Mouse (Mus musculus) lung, embryonic 14.5 days (tissue): ENCODE measurements around the gene Slc5a5. TPM values are rescaled to one million over a fixed set of nuclear protein-coding genes. Genes with fewer than 3 reads are reported as not detected.
A peak's percentile ranks its signal among the peaks of the same experiment; 100 is the strongest.

Experiments used
- ATAC-seq: fragments of 200-750 bp; cut with Nextera tagmentation; 2 replicates; pipeline ENCODE4 v1.8.0; 2017; ENCODE audit warnings: mild to moderate bottlenecking, moderate TSS enrichment, moderate library complexity; ENCODE audit not compliant: insufficient read depth
- DNase-seq: peaks from one replicate; pipeline ENCODE4 v3.0.0-alpha.2; 2015
- H3K27ac ChIP-seq: fragments of 300-500 bp; sonication (generic); 2 replicates; pipeline ENCODE4 v1.5.1; 2014; ENCODE audit warnings: low read depth, mild to moderate bottlenecking, moderate library complexity
- H3K27me3 ChIP-seq: fragments of 300-500 bp; sonication (generic); 2 replicates; pipeline ENCODE4 v1.6.1; 2014; ENCODE audit warnings: low read length, control low read depth; ENCODE audit not compliant: insufficient read depth
- H3K36me3 ChIP-seq: fragments of 300-500 bp; sonication (generic); 2 replicates; pipeline ENCODE4 v1.6.1; 2014; ENCODE audit warnings: control low read depth; ENCODE audit not compliant: insufficient read depth
- H3K4me1 ChIP-seq: fragments of 300-500 bp; sonication (generic); 2 replicates; pipeline ENCODE4 v1.6.1; 2014; ENCODE audit warnings: antibody characterized with exemption, control low read depth; ENCODE audit not compliant: insufficient read depth
- H3K4me2 ChIP-seq: fragments of 300-500 bp; sonication (generic); 2 replicates; pipeline ENCODE4 v1.6.1; 2014; ENCODE audit warnings: mild to moderate bottlenecking
- H3K4me3 ChIP-seq: fragments of 300-500 bp; sonication (generic); 2 replicates; pipeline ENCODE4 v1.5.1; 2014; ENCODE audit warnings: low read depth, low read length
- H3K9ac ChIP-seq: fragments of 300-500 bp; sonication (generic); 2 replicates; pipeline ENCODE4 v1.6.1; 2014
- H3K9me3 ChIP-seq: fragments of 300-500 bp; sonication (generic); 2 replicates; pipeline ENCODE4 v1.6.1; 2016; ENCODE audit warnings: low read depth, low read length, control low read depth
- CTCF ChIP-seq: IDR thresholded peaks from 2 replicates; pipeline ENCODE4 v1.5.1; 2016; ENCODE audit warnings: antibody characterized with exemption, low read depth
- WGBS: fragments of 180-500 bp; shearing (Covaris S2); extraction: QIAGEN DNeasy Blood & Tissue Kit; methylation state at CpG from one replicate; pipeline ENCODE4 v1.1.7; 2014; 5-methylcytosine and 5-hydroxymethylcytosine counted together
- polyA plus RNA-seq: library from polyadenylated mRNA; unstranded; fragments of >200 nt; fragmentation: Nextera tagmentation; extraction: Ambion mirVana; gene quantifications from 2 replicates; pipeline ENCODE4 v1.2.1, GENCODE M21; 2014

Gene Slc5a5
- polyA plus RNA-seq, 1 experiment from 2014 or later: 0.12 TPM

GRCm38 (mm10) chr8:70849333-70849990 is 43.1 kb downstream of the Slc5a5 start:
- ATAC-seq (no peak), DNase-seq (no peak)
- Histone ChIP-seq H3K9me3 (no peaks in the 10 kb centered on the region), H3K27me3 (no peaks in the 10 kb centered on the region), H3K4me1 (no peaks in the 10 kb centered on the region), H3K36me3 (no peaks in the 10 kb centered on the region), H3K9ac (no peak overlapping the region), H3K4me3 (no peak overlapping the region), H3K27ac (no peak overlapping the region), H3K4me2 (no peak overlapping the region)
- TF ChIP-seq CTCF: no peak
- 83% methylated on average over 3 of the region's 3 CpGs for WGBS

- WGBS: 51% methylated on average over 15 of the region's 15 CpGs
- ATAC-seq (no peak), DNase-seq (no peak)
- H3K9me3 ChIP-seq: no peaks in the 10 kb centered on the region
- peak; percentile 24; the same call in 1 of the 2 replicates for TF ChIP-seq CTCF
- H3K4me3 ChIP-seq: no peak overlapping the region
- no peak overlapping the region for H3K27ac ChIP-seq
- no peaks in the 10 kb centered on the region for H3K36me3 ChIP-seq
- no peak overlapping the region for H3K9ac ChIP-seq
- H3K27me3 ChIP-seq: no peaks in the 10 kb centered on the region
- H3K4me2 ChIP-seq: no peak overlapping the region
- H3K4me1 ChIP-seq: no peaks in the 10 kb centered on the region
Measured at GRCm38 (mm10) chr8:70846371-70847154, 46.0 kb downstream of the Slc5a5 start.

- H3K27me3 ChIP-seq: no peaks in the 10 kb centered on the region
- 39% methylated on average over 5 of the region's 5 CpGs for WGBS
- no peak for DNase-seq
Measured at GRCm38 (mm10) chr8:70845108-70845507, 47.4 kb downstream of the Slc5a5 start.

GRCm38 (mm10) chr8:70844523-70844922 is 48.0 kb downstream of the Slc5a5 start:
- H3K36me3 ChIP-seq: no peaks in the 10 kb centered on the region
- no peak overlapping the region for H3K4me2 ChIP-seq
- no peaks in the 10 kb centered on the region for H3K27me3 ChIP-seq
- no peak overlapping the region for H3K4me3 ChIP-seq
- peak; percentile 10; the same call in 1 of the 2 replicates for ATAC-seq
- no peak overlapping the region for H3K27ac ChIP-seq
- H3K9me3 ChIP-seq: no peaks in the 10 kb centered on the region
- peak; percentile 98 for TF ChIP-seq CTCF
- H3K4me1 ChIP-seq: no peaks in the 10 kb centered on the region
- DNase-seq: peak; percentile 91
- no peak overlapping the region for H3K9ac ChIP-seq
- 1% methylated on average over 6 of the region's 6 CpGs for WGBS

More at GRCm38 (mm10) chr8:70845108-70845507, 47.4 kb downstream of the Slc5a5 start:
- no peak for TF ChIP-seq CTCF
- H3K4me2 ChIP-seq: no peak overlapping the region
- no peak overlapping the region for H3K4me3 ChIP-seq
- no peak overlapping the region for H3K9ac ChIP-seq
- H3K9me3 ChIP-seq: no peaks in the 10 kb centered on the region
- no peaks in the 10 kb centered on the region for H3K4me1 ChIP-seq
- ATAC-seq: no peak
- H3K27ac ChIP-seq: no peak overlapping the region
- H3K36me3 ChIP-seq: no peaks in the 10 kb centered on the region

- Histone ChIP-seq H3K4me3 (no peak overlapping the region), H3K4me1 (no peaks in the 10 kb centered on the region), H3K9ac (no peak overlapping the region), H3K27ac (no peak overlapping the region), H3K36me3 (no peaks in the 10 kb centered on the region), H3K27me3 (no peaks in the 10 kb centered on the region), H3K9me3 (no peaks in the 10 kb centered on the region), H3K4me2 (no peak overlapping the region)
- TF ChIP-seq CTCF: no peak
- no peak for ATAC-seq
- 82% methylated on average over 8 of the region's 8 CpGs for WGBS
- no peak for DNase-seq
Measured at GRCm38 (mm10) chr8:70843941-70844340, 48.6 kb downstream of the Slc5a5 start.

- Histone ChIP-seq H3K9me3 (no peaks in the 10 kb centered on the region), H3K4me2 (no peak overlapping the region; the same call in 1 of the 2 replicates), H3K4me3 (no peak overlapping the region), H3K4me1 (0 out of 2 replicates have a peak, but pooled peaks cover 3% of the 10 kb centered on the region), H3K27ac (peak overlapping the region; percentile 3; the same call in 1 of the 2 replicates), H3K27me3 (no peaks in the 10 kb centered on the region), H3K9ac (no peak overlapping the region), H3K36me3 (no peaks in the 10 kb centered on the region)
- no peak for ATAC-seq
- WGBS: 74% methylated on average over 5 of the region's 5 CpGs
- no peak for DNase-seq
- TF ChIP-seq CTCF: no peak
Measured at GRCm38 (mm10) chr8:70843214-70843773, 49.3 kb downstream of the Slc5a5 start.

GRCm38 (mm10) chr8:70842484-70842883 is 50.1 kb downstream of the Slc5a5 start:
- H3K36me3 ChIP-seq: no peaks in the 10 kb centered on the region
- no peaks in the 10 kb centered on the region for H3K27me3 ChIP-seq
- H3K4me1 ChIP-seq: 0 out of 2 replicates have a peak, but pooled peaks cover 3% of the 10 kb centered on the region
- no peak for ATAC-seq
- TF ChIP-seq CTCF: no peak
- no peak overlapping the region for H3K4me3 ChIP-seq
- 60% methylated on average over 25 of the region's 25 CpGs for WGBS
- no peak for DNase-seq
- no peaks in the 10 kb centered on the region for H3K9me3 ChIP-seq
- no peak overlapping the region for H3K9ac ChIP-seq
- H3K4me2 ChIP-seq: no peak overlapping the region
- no peak overlapping the region for H3K27ac ChIP-seq
